Mouse (Mus musculus): ENCODE results near the gene Aars. TPM values are rescaled to one million over a fixed set of nuclear protein-coding genes. Genes with fewer than 3 reads are reported as not detected.
A peak's percentile ranks its signal among the peaks of the same experiment; 100 is the strongest.

Gene Aars
- 30.4 and 56.2 TPM in 2 replicates for polyA plus RNA-seq (2012)

GRCm38 (mm10) chr8:111032916-111033315 is at the start of gene Aars:
Gene Aars, plus strand, starts transcription at chr8:111033144.
- no peak for TF ChIP-seq GATA1 (IDR thresholded peaks at IDR 0.05; ENCODE audit: low read length)

GRCm38 (mm10) chr8:110987805-110988744 is 44.9 kb upstream of the Aars start:
- peak; percentile 10 for TF ChIP-seq GATA1 (IDR thresholded peaks at IDR 0.05; ENCODE audit: low read length)

GRCm38 (mm10) chr8:110990017-110990416 is 42.9 kb upstream of the Aars start:
- no peak for TF ChIP-seq GATA1 (IDR thresholded peaks at IDR 0.05; ENCODE audit: low read length)

GRCm38 (mm10) chr8:110996641-110997430 is 36.1 kb upstream of the Aars start:
- no peak for TF ChIP-seq GATA1 (IDR thresholded peaks at IDR 0.05; ENCODE audit: low read length)

- no peak for TF ChIP-seq GATA1 (IDR thresholded peaks at IDR 0.05; ENCODE audit: low read length)
These were observed 35.1 kb upstream of the Aars start, which contains the start of gene Ddx19a for GRCm38 (mm10) chr8:110997547-110998531. Gene Ddx19a, minus strand, starts transcription at chr8:110997800.

- TF ChIP-seq GATA1 (IDR thresholded peaks at IDR 0.05; ENCODE audit: low read length): no peak
These were observed 5.5 kb upstream of the Aars start for GRCm38 (mm10) chr8:111027391-111027937.

GRCm38 (mm10) chr8:111029589-111029988 is 3.4 kb upstream of the Aars start:
- TF ChIP-seq GATA1 (IDR thresholded peaks at IDR 0.05; ENCODE audit: low read length): no peak

- no peak for TF ChIP-seq GATA1 (IDR thresholded peaks at IDR 0.05; ENCODE audit: low read length)
These were observed 2.9 kb upstream of the Aars start for GRCm38 (mm10) chr8:111030045-111030444.

- no peak for TF ChIP-seq GATA1 (IDR thresholded peaks at IDR 0.05; ENCODE audit: low read length)
These were observed 1.4 kb upstream of the Aars start, which contains the start of gene Ddx19b for GRCm38 (mm10) chr8:111031572-111031971. Gene Ddx19b, minus strand, starts transcription at chr8:111031751.

GRCm38 (mm10) chr8:111033482-111034215 is 705 bp downstream of the Aars start:
- no peak for TF ChIP-seq GATA1 (IDR thresholded peaks at IDR 0.05; ENCODE audit: low read length)

GRCm38 (mm10) chr8:111034276-111034675 is 1.3 kb downstream of the Aars start:
- TF ChIP-seq GATA1 (IDR thresholded peaks at IDR 0.05; ENCODE audit: low read length): no peak

GRCm38 (mm10) chr8:111036591-111036990 is 3.6 kb downstream of the Aars start:
- TF ChIP-seq GATA1 (IDR thresholded peaks at IDR 0.05; ENCODE audit: low read length): no peak

- TF ChIP-seq GATA1 (IDR thresholded peaks at IDR 0.05; ENCODE audit: low read length): no peak
These were observed 9.6 kb downstream of the Aars start for GRCm38 (mm10) chr8:111042546-111042945.

All from G1E-ER4 (cell line).